Mouse (Mus musculus) urinary bladder, adult 2 months (tissue): ENCODE data around the gene Olfr802. TPM values are rescaled to one million over a fixed set of nuclear protein-coding genes. Genes with fewer than 3 reads are reported as not detected.

Experiments
- DNase-seq: peaks from one replicate; pipeline ENCODE4 v3.0.0; 2022; ENCODE audit warnings: low spot score
- polyA plus RNA-seq: library from polyadenylated mRNA; depleted of rRNA; stranded (reverse); fragments of >200 nt; gene quantifications from 2 replicates; pipeline ENCODE4 v1.2.3, GENCODE M21; 2012; rRNA removed

Gene Olfr802
- not detected in 2 replicates for polyA plus RNA-seq

- DNase-seq, result no peak
Observed at GRCm38 (mm10) chr10:129688069-129688468, at the start of gene Olfr802. TSS of gene Olfr802 (minus strand) at chr10:129688169.

GRCm38 (mm10) chr10:129729275-129729674, 41.3 kb upstream of the Olfr802 start, which contains the start of gene Olfr805:
TSS of gene Olfr805 (minus strand) at chr10:129729375.
- no peak for DNase-seq

DNA sequence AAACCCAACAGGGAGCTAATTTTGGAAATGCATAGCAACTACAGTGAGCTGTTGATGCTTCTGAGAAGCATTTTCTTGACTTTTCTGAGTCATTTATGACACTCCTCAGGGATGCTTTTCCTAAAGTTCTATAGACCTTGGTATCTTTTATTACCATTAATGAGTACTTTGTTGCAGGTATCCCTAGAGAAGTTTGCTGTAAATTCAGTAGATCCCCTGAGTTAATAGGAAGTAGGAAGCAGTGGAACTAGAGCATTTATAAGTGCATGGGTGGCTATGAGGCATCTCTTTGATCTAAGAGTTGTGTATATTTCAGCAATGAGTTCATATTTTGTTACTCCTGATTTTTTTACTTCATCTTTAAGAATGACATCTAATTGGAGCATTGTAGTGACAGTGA, 14.9 kb upstream of the Olfr802 start, which contains the start of gene Olfr804:
Olfr804 (plus strand) TSS at position 301 of the 400 bp plus-strand sequence.
- DNase-seq, result no peak

- no peak for DNase-seq
Observed at GRCm38 (mm10) chr10:129694186-129694585, 6.2 kb upstream of the Olfr802 start, which contains the start of gene Olfr803. TSS of gene Olfr803 (minus strand) at chr10:129694286.

- DNase-seq, result no peak
Observed at GRCm38 (mm10) chr10:129673765-129674164, 14.2 kb downstream of the Olfr802 start, which contains the start of gene Olfr801. TSS of gene Olfr801 (minus strand) at chr10:129673865.

DNA sequence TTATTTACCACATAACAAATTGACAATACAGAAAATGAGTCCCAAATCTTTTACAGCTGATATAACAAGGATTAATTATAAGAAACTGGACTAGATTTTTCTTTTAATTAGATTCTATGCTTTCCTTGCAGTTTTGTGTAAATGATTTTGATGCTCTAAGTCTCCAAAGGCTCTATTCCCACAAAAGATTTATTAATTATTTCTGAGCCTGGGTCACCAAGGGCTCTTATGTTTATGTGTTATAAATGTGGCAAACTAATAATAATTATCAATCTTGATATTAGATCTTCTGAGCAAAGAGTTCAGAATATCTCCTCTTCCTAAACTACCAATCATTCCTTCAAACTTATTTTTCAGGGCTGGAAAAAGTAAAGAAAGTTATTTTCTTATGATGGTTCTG, 30.6 kb downstream of the Olfr802 start, which contains the start of gene Olfr800:
Olfr800 (plus strand) TSS at position 301 of the 400 bp plus-strand sequence.
- no peak for DNase-seq

GRCm38 (mm10) chr10:129651763-129652162, 36.2 kb downstream of the Olfr802 start:
- no peak for DNase-seq

GRCm38 (mm10) chr10:129637184-129637583, 50.8 kb downstream of the Olfr802 start, which contains the start of gene Olfr799:
TSS of gene Olfr799 (plus strand) at chr10:129637484.
- DNase-seq, result no peak

DNA sequence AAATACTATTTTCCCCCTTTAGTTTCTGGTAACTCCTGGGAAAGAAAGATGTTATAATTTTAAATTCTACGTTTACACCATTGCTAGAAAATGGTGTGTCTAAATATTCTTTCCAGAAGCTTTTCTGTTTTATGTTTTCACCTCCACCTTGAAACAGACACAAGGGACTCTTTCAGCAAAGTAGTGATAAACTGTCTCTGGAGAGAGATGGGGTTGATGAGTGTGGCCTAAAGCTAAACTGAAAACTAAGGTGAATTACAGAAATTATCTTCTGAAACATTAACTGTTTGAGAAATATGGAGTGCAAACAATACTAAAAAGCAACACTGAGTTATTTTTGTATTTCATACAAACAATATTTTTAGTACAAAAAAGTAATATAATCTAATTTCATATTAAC, 60.1 kb downstream of the Olfr802 start, which contains the start of gene Olfr798:
Olfr798 (minus strand) TSS at position 101 of the 400 bp plus-strand sequence.
- no peak for DNase-seq

Other genes starting within 250 kb of the Olfr802 start
- not detected in 2 replicates for gene Olfr787, start 226.3 kb downstream of the Olfr802 start, polyA plus RNA-seq
- gene Olfr788, start 217.2 kb downstream of the Olfr802 start, polyA plus RNA-seq, result not detected in 2 replicates
- not detected in 2 replicates for gene Olfr789, start 203.4 kb downstream of the Olfr802 start, polyA plus RNA-seq
- gene Olfr790, start 189.7 kb downstream of the Olfr802 start, polyA plus RNA-seq, result not detected in 2 replicates
- not detected in 2 replicates for gene Olfr791, start 166.4 kb downstream of the Olfr802 start, polyA plus RNA-seq
- not detected in 2 replicates for gene Olfr792, start 149.0 kb downstream of the Olfr802 start, polyA plus RNA-seq
- not detected in 2 replicates for gene Olfr794, start 120.5 kb downstream of the Olfr802 start, polyA plus RNA-seq
- gene Olfr796, start 75.6 kb downstream of the Olfr802 start, polyA plus RNA-seq, result not detected in 2 replicates
- gene Olfr798, start 60.2 kb downstream of the Olfr802 start, polyA plus RNA-seq, result not detected in 2 replicates
- gene Olfr799, start 50.7 kb downstream of the Olfr802 start, polyA plus RNA-seq, result not detected in 2 replicates
- not detected in 2 replicates for gene Olfr800, start 30.5 kb downstream of the Olfr802 start, polyA plus RNA-seq
- not detected in 2 replicates for gene Olfr801, start 14.3 kb downstream of the Olfr802 start, polyA plus RNA-seq
- gene Olfr803, start 6.1 kb upstream of the Olfr802 start, polyA plus RNA-seq, result not detected in 2 replicates
- not detected in 2 replicates for gene Olfr804, start 15.0 kb upstream of the Olfr802 start, polyA plus RNA-seq
- not detected in 2 replicates for gene Olfr805, start 41.2 kb upstream of the Olfr802 start, polyA plus RNA-seq
- not detected in 2 replicates for gene Olfr806, start 53.8 kb upstream of the Olfr802 start, polyA plus RNA-seq
- not detected in 2 replicates for gene Olfr807, start 69.6 kb upstream of the Olfr802 start, polyA plus RNA-seq
- gene Olfr808, start 77.3 kb upstream of the Olfr802 start, polyA plus RNA-seq, result not detected in 2 replicates
- not detected in 2 replicates for gene Olfr809, start 86.5 kb upstream of the Olfr802 start, polyA plus RNA-seq
- gene Olfr810, start 106.7 kb upstream of the Olfr802 start, polyA plus RNA-seq, result not detected in 2 replicates
- not detected in 2 replicates for gene Olfr811, start 116.2 kb upstream of the Olfr802 start, polyA plus RNA-seq
- gene Olfr812, start 157.9 kb upstream of the Olfr802 start, polyA plus RNA-seq, result not detected in 2 replicates
- not detected in 2 replicates for gene Olfr813, start 167.2 kb upstream of the Olfr802 start, polyA plus RNA-seq
- not detected in 2 replicates for gene Olfr814, start 191.7 kb upstream of the Olfr802 start, polyA plus RNA-seq
- not detected in 2 replicates for gene Olfr815, start 217.7 kb upstream of the Olfr802 start, polyA plus RNA-seq
- gene Olfr816, start 227.4 kb upstream of the Olfr802 start, polyA plus RNA-seq, result not detected in 2 replicates